Mouse (Mus musculus): ENCODE results near the gene Prss53.

GRCm38 (mm10) chr7:127899997-127900396, 9.2 kb upstream of the Prss53 start:
- no peak for TF ChIP-seq CTCF (IDR thresholded peaks at IDR 0.05; ENCODE audit: low read depth)
- TF ChIP-seq EP300 (IDR thresholded peaks at IDR 0.05; ENCODE audit: low read depth) = peak; percentile 34

Measured in liver, embryonic 14.5 days (tissue).